Mouse (Mus musculus): ENCODE data around the gene Mindy1. TPM values are rescaled to one million over a fixed set of nuclear protein-coding genes. Genes with fewer than 3 reads are reported as not detected.

Gene Mindy1
- polyA plus RNA-seq, 1 experiment from 2014 or later = 35.4 TPM

DNA sequence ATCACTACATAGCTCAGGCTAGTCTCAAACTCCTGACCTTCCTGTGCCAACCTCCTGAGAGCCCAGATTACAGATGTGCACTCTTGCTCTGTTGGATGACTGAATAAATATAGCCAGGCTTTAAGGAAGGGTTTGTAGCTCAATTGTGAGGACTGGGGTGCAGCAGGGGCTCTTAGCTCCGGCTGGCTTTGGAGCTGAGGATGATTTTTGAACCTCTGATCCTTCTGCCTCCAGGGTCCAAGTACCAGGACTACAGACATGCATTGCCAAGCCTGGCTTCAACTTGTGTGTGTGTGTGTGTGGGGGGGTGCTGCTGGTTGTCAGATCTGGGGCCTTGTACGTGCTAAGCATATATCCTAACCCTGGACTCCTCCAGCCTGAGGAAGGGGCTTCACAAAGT is 11.8 kb downstream of the Mindy1 start:
- no peak for ATAC-seq (ENCODE audit: insufficient number of reproducible peaks, low FRiP score, low TSS enrichment, low read depth)
- no peaks in the 10 kb centered on the region for H3K9me3 ChIP-seq (ENCODE audit: control insufficient read depth, low read length)

DNA sequence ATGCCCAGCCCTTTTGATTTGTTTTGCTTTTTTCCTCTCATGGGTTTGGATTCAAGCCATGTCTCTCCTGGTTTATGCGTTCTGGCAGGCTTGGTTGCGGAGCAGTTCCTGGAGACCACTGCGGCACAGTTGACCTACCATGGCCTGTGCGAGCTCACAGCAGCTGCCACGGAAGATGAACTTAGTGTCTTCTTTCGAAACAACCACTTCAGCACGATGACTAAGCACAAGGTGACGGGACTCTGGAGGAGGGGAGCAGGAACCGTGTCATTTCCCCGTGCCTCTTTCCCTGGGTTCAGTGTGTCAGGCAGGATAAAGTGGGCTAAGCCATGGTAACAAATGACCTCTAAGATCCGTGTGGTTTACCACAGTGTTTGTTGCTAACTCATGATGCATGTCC is 12.4 kb downstream of the Mindy1 start:
- H3K9me3 ChIP-seq (ENCODE audit: control insufficient read depth, low read length) = no peaks in the 10 kb centered on the region
- no peak overlapping the region for H3K4me3 ChIP-seq (ENCODE audit: low read depth, low read length)
- no peaks in the 10 kb centered on the region; the same call in 1 of the 2 replicates for H3K4me1 ChIP-seq (ENCODE audit: control insufficient read depth, insufficient read depth, low read length)
- no peak for ATAC-seq (ENCODE audit: insufficient number of reproducible peaks, low FRiP score, low TSS enrichment, low read depth)
- no peak overlapping the region for H3K27ac ChIP-seq (replicated peaks; ENCODE audit: low read depth, low read length)
- DNase-seq (ENCODE audit: low spot score) = no peak
- H3K27me3 ChIP-seq (ENCODE audit: control insufficient read depth, insufficient read depth, low read length) = no peaks in the 10 kb centered on the region
- H3K9ac ChIP-seq (ENCODE audit: low read length) = no peak overlapping the region
- no peaks in the 10 kb centered on the region for H3K36me3 ChIP-seq (ENCODE audit: control insufficient read depth, insufficient read depth, low read length)
- no peak overlapping the region for H3K4me2 ChIP-seq (ENCODE audit: low read depth, severe bottlenecking)
- WGBS = 83% methylated on average over 11 of the region's 11 CpGs

More for the DNA sequence above, 11.8 kb downstream of the Mindy1 start:
- Histone ChIP-seq H3K27me3 (ENCODE audit: control insufficient read depth, insufficient read depth, low read length) (no peaks in the 10 kb centered on the region), H3K9ac (ENCODE audit: low read length) (no peak overlapping the region), H3K36me3 (ENCODE audit: control insufficient read depth, insufficient read depth, low read length) (peaks cover 2% of the 10 kb centered on the region; the same call in 1 of the 2 replicates), H3K4me3 (ENCODE audit: low read depth, low read length) (no peak overlapping the region), H3K4me1 (ENCODE audit: control insufficient read depth, insufficient read depth, low read length) (no peaks in the 10 kb centered on the region; the same call in 1 of the 2 replicates), H3K27ac (replicated peaks; ENCODE audit: low read depth, low read length) (no peak overlapping the region), H3K4me2 (ENCODE audit: low read depth, severe bottlenecking) (no peak overlapping the region)
- 84% methylated on average over 2 of the region's 2 CpGs for WGBS
- DNase-seq (ENCODE audit: low spot score) = no peak

DNA sequence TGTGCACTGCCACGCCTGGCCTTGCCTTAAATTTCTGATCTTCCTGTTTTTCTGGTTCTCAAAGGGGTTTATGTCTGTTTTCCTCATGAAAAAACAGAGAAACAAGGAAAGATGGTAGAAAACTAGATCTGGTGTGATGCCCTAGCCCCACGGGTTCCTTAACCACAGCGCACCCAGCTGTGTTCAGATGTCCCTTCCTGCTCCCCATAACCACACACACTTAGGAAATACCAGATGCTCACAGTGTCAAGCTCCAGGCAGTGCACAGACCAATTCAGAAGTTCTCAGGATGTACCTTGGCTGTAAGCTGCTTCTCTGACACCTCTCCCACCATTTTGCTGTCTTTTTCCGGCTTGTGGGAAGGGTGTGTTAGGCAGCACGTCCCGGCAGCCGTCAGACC is 13.2 kb downstream of the Mindy1 start:
- Histone ChIP-seq H3K9me3 (ENCODE audit: control insufficient read depth, low read length) (no peaks in the 10 kb centered on the region), H3K4me1 (ENCODE audit: control insufficient read depth, insufficient read depth, low read length) (no peaks in the 10 kb centered on the region; the same call in 1 of the 2 replicates), H3K4me2 (ENCODE audit: low read depth, severe bottlenecking) (no peak overlapping the region), H3K27me3 (ENCODE audit: control insufficient read depth, insufficient read depth, low read length) (no peaks in the 10 kb centered on the region), H3K9ac (ENCODE audit: low read length) (no peak overlapping the region), H3K36me3 (ENCODE audit: control insufficient read depth, insufficient read depth, low read length) (no peaks in the 10 kb centered on the region), H3K27ac (replicated peaks; ENCODE audit: low read depth, low read length) (no peak overlapping the region), H3K4me3 (ENCODE audit: low read depth, low read length) (no peak overlapping the region)
- WGBS = 85% methylated on average over 7 of the region's 7 CpGs
- no peak for DNase-seq (ENCODE audit: low spot score)
- ATAC-seq (ENCODE audit: insufficient number of reproducible peaks, low FRiP score, low TSS enrichment, low read depth) = no peak

DNA sequence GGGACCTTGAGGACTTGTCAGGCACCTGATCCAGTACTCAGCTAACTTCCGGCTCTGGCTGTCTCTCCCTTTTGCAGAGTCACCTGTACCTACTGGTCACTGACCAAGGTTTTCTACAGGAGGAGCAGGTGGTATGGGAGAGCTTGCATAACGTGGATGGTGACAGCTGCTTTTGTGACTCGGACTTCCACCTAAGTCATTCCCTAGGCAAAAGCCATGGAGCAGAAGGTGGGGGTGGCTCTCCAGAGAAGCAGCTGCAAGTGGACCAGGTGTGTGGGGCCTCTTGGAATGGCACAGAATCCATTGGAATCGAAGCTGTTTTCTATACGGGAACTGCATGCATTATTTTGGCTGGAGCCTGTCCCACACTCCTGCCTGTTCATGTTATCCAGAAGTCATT is 13.6 kb downstream of the Mindy1 start:
- no peaks in the 10 kb centered on the region; the same call in 1 of the 2 replicates for H3K4me1 ChIP-seq (ENCODE audit: control insufficient read depth, insufficient read depth, low read length)
- no peak for DNase-seq (ENCODE audit: low spot score)
- H3K4me3 ChIP-seq (ENCODE audit: low read depth, low read length) = no peak overlapping the region
- H3K27ac ChIP-seq (replicated peaks; ENCODE audit: low read depth, low read length) = no peak overlapping the region
- no peaks in the 10 kb centered on the region for H3K36me3 ChIP-seq (ENCODE audit: control insufficient read depth, insufficient read depth, low read length)
- no peak for ATAC-seq (ENCODE audit: insufficient number of reproducible peaks, low FRiP score, low TSS enrichment, low read depth)
- 88% methylated on average over 5 of the region's 5 CpGs for WGBS
- no peaks in the 10 kb centered on the region for H3K9me3 ChIP-seq (ENCODE audit: control insufficient read depth, low read length)
- H3K27me3 ChIP-seq (ENCODE audit: control insufficient read depth, insufficient read depth, low read length) = no peaks in the 10 kb centered on the region
- no peak overlapping the region for H3K4me2 ChIP-seq (ENCODE audit: low read depth, severe bottlenecking)
- H3K9ac ChIP-seq (ENCODE audit: low read length) = no peak overlapping the region

DNA sequence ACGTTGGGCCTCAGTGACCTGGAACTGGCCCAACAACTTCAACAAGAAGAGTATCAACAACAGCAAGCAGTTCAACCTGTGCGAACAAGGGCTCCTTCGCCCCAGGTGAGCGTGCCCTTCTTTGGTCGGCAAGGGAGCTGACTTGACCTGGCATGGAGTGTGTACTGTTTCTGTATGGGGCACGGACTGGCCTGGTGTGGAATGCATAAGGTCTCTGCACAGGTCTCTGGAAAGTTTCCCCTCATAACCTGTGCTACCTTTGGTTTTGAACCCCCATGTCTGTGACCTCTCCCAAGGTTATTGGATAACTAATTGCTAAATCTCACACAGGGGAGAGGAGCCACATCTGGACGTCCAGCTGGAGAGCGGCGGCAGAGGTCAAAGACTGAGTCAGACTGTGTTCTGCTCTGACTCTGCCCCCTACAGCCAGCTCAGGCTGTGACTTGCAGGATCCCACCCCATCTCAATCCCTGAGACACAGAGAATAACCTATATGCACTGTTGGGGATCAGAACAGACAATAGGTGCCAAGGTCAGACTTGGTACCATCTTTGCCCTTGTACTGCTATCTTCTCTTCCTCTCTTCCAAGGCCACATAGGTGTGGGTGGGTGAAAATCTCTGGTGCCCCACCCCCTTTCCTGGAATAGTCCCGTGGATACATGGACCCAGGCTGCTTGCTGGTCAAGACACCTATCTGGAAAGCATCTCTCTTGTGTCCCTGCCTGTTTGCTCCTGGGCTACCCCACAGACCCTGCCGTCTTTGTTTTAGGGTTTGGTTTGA is 14.4 kb downstream of the Mindy1 start:
- no peak overlapping the region for H3K9ac ChIP-seq (ENCODE audit: low read length)
- no peaks in the 10 kb centered on the region for H3K9me3 ChIP-seq (ENCODE audit: control insufficient read depth, low read length)
- no peak overlapping the region for H3K4me3 ChIP-seq (ENCODE audit: low read depth, low read length)
- H3K4me1 ChIP-seq (ENCODE audit: control insufficient read depth, insufficient read depth, low read length) = no peaks in the 10 kb centered on the region; the same call in 1 of the 2 replicates
- H3K36me3 ChIP-seq (ENCODE audit: control insufficient read depth, insufficient read depth, low read length) = no peaks in the 10 kb centered on the region
- no peak overlapping the region for H3K4me2 ChIP-seq (ENCODE audit: low read depth, severe bottlenecking)
- ATAC-seq (ENCODE audit: insufficient number of reproducible peaks, low FRiP score, low TSS enrichment, low read depth) = 0 out of 2 replicates have a peak, but pooled peaks have one; percentile 28
- no peak overlapping the region for H3K27ac ChIP-seq (replicated peaks; ENCODE audit: low read depth, low read length)
- no peak for DNase-seq (ENCODE audit: low spot score)
- 76% methylated on average over 11 of the region's 11 CpGs for WGBS
- H3K27me3 ChIP-seq (ENCODE audit: control insufficient read depth, insufficient read depth, low read length) = no peaks in the 10 kb centered on the region

DNA sequence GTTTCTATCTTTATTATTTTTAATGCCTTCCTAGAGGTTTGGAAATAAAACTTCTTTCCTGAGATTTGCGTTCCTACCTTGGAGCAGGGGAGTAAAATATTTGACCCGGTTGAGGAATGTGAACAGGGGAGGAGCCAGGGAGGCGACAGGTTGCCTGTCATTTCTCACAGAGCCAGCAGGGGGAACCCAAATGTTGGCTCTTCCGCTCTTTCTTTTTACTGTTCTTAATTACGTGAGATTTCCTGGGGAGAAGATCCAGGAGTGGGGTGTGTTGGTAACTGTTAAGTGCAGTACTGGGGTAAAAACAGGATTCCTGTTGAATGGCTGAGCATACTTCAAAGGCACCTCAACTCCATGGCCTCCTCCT is 14.9 kb downstream of the Mindy1 start:
- H3K4me2 ChIP-seq (ENCODE audit: low read depth, severe bottlenecking) = no peak overlapping the region
- ATAC-seq (ENCODE audit: insufficient number of reproducible peaks, low FRiP score, low TSS enrichment, low read depth) (no peak), DNase-seq (ENCODE audit: low spot score) (peak; percentile 72)
- H3K4me1 ChIP-seq (ENCODE audit: control insufficient read depth, insufficient read depth, low read length) = no peaks in the 10 kb centered on the region; the same call in 1 of the 2 replicates
- H3K27me3 ChIP-seq (ENCODE audit: control insufficient read depth, insufficient read depth, low read length) = no peaks in the 10 kb centered on the region
- H3K9me3 ChIP-seq (ENCODE audit: control insufficient read depth, low read length) = no peaks in the 10 kb centered on the region
- H3K4me3 ChIP-seq (ENCODE audit: low read depth, low read length) = no peak overlapping the region
- 6% methylated on average over 5 of the region's 5 CpGs for WGBS
- H3K36me3 ChIP-seq (ENCODE audit: control insufficient read depth, insufficient read depth, low read length) = no peaks in the 10 kb centered on the region
- no peak overlapping the region for H3K9ac ChIP-seq (ENCODE audit: low read length)
- H3K27ac ChIP-seq (replicated peaks; ENCODE audit: low read depth, low read length) = no peak overlapping the region

DNA sequence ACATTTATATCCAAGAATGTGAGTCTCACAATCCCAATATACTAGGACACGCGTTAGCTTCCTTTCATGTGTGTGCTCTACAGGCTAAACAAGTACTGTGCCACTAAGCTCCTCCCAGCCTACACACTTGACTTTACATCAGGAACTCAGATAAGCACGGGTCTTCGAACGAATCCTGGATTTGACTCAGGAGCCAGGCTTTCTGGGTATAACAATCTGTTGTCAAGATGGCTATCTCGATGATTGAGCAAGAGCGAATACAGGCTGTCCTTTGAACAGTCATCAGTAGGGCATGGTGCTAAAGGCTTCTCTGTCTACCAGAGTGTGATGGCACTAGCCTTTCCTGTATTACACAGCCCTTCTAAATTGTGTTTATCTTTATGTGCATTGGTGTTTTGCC is 16.9 kb downstream of the Mindy1 start:
- H3K4me2 ChIP-seq (ENCODE audit: low read depth, severe bottlenecking) = no peak overlapping the region
- no peak overlapping the region for H3K9ac ChIP-seq (ENCODE audit: low read length)
- H3K4me3 ChIP-seq (ENCODE audit: low read depth, low read length) = no peak overlapping the region
- H3K27ac ChIP-seq (replicated peaks; ENCODE audit: low read depth, low read length) = no peak overlapping the region
- H3K27me3 ChIP-seq (ENCODE audit: control insufficient read depth, insufficient read depth, low read length) = no peaks in the 10 kb centered on the region
- DNase-seq (ENCODE audit: low spot score) (no peak), ATAC-seq (ENCODE audit: insufficient number of reproducible peaks, low FRiP score, low TSS enrichment, low read depth) (no peak)
- H3K9me3 ChIP-seq (ENCODE audit: control insufficient read depth, low read length) = no peaks in the 10 kb centered on the region
- H3K4me1 ChIP-seq (ENCODE audit: control insufficient read depth, insufficient read depth, low read length) = no peaks in the 10 kb centered on the region; the same call in 1 of the 2 replicates
- WGBS = 83% methylated on average over 7 of the region's 7 CpGs
- H3K36me3 ChIP-seq (ENCODE audit: control insufficient read depth, insufficient read depth, low read length) = no peaks in the 10 kb centered on the region

DNA sequence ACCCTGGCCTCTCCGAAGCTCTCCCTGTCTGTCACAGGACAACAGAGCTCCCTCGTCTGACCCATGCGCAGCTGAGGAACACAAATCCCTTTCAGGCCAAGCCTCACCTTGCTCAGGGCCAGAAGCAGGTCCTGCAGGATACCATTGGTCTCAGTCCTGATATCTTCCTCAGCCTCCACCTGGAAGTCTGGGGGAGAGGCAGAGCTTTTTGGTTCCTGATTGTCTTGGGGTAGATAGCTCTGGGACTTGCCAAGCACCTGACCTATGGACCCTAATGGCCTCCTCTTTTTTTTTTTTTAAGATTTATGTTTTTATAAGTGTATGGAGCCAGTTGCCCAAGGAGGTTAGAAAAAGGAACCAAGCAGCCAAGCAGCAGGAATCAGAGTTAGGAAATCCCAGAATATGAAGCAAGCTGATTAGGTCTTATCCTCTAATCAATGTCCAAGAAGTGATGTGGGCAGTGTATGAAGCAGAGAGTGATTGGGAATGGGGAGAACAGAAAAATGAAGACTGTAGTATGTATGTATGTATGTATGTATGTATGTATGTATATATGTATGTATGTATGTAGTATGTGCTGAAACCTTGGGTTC is 20.2 kb downstream of the Mindy1 start:
- Histone ChIP-seq H3K4me1 (ENCODE audit: control insufficient read depth, insufficient read depth, low read length) (no peaks in the 10 kb centered on the region), H3K27ac (replicated peaks; ENCODE audit: low read depth, low read length) (no peak overlapping the region), H3K4me2 (ENCODE audit: low read depth, severe bottlenecking) (no peak overlapping the region), H3K4me3 (ENCODE audit: low read depth, low read length) (no peak overlapping the region), H3K9ac (ENCODE audit: low read length) (no peak overlapping the region), H3K36me3 (ENCODE audit: control insufficient read depth, insufficient read depth, low read length) (no peaks in the 10 kb centered on the region), H3K27me3 (ENCODE audit: control insufficient read depth, insufficient read depth, low read length) (no peaks in the 10 kb centered on the region), H3K9me3 (ENCODE audit: control insufficient read depth, low read length) (no peaks in the 10 kb centered on the region)
- 85% methylated on average over 3 of the region's 3 CpGs for WGBS
- DNase-seq (ENCODE audit: low spot score) (no peak), ATAC-seq (ENCODE audit: insufficient number of reproducible peaks, low FRiP score, low TSS enrichment, low read depth) (no peak)

Measured in limb, embryonic 11.5 days (tissue).